Mouse (Mus musculus): ENCODE results near the gene Zc3h7b. TPM values are rescaled to one million over a fixed set of nuclear protein-coding genes. Genes with fewer than 3 reads are reported as not detected.

The Zc3h7b gene
- polyA plus RNA-seq, 1 experiment from 2014 or later, result 41.5 TPM

- no peak overlapping the region for H3K4me2 ChIP-seq
- 0 out of 2 replicates have a peak, but pooled peaks cover under 1% of the 10 kb centered on the region for H3K27me3 ChIP-seq
- H3K36me3 ChIP-seq (ENCODE audit: poor library complexity, severe bottlenecking), result peaks cover 14% of the 10 kb centered on the region; the same call in 1 of the 2 replicates
- H3K9me3 ChIP-seq (replicated peaks), result no peaks in the 10 kb centered on the region
- H3K9ac ChIP-seq, result no peak overlapping the region
- no peak overlapping the region for H3K27ac ChIP-seq
- H3K4me1 ChIP-seq, result peaks cover 14% of the 10 kb centered on the region
- no peak for ATAC-seq
- 85% methylated on average over 7 of the region's 7 CpGs for WGBS
- H3K4me3 ChIP-seq, result no peak overlapping the region
Measured at GRCm38 (mm10) chr15:81842275-81842674, 97.4 kb downstream of the Zc3h7b start.

- no peaks in the 10 kb centered on the region for H3K4me1 ChIP-seq
- no peak for ATAC-seq
- H3K36me3 ChIP-seq (ENCODE audit: poor library complexity, severe bottlenecking), result peaks cover 31% of the 10 kb centered on the region
- no peak overlapping the region for H3K9ac ChIP-seq
- no peak overlapping the region for H3K4me3 ChIP-seq
- H3K4me2 ChIP-seq, result no peak overlapping the region
- H3K27ac ChIP-seq, result no peak overlapping the region
- H3K27me3 ChIP-seq, result no peaks in the 10 kb centered on the region
- H3K9me3 ChIP-seq (replicated peaks), result no peaks in the 10 kb centered on the region
- WGBS, result 57% methylated on average over 5 of the region's 5 CpGs
Measured at GRCm38 (mm10) chr15:81845033-81845625, 100.3 kb downstream of the Zc3h7b start.

GRCm38 (mm10) chr15:81845724-81846123 is 100.9 kb downstream of the Zc3h7b start:
- Histone ChIP-seq H3K9me3 (replicated peaks) (no peaks in the 10 kb centered on the region), H3K4me1 (no peaks in the 10 kb centered on the region), H3K36me3 (ENCODE audit: poor library complexity, severe bottlenecking) (peaks cover 37% of the 10 kb centered on the region), H3K4me3 (no peak overlapping the region), H3K4me2 (no peak overlapping the region), H3K27me3 (no peaks in the 10 kb centered on the region), H3K27ac (no peak overlapping the region), H3K9ac (no peak overlapping the region)
- 41% methylated on average over 4 of the region's 4 CpGs for WGBS
- no peak for ATAC-seq

Other genes starting within 250 kb of the Zc3h7b start
- 19.9 and 20.7 TPM in 2 replicates for gene Ep300, start 159.7 kb upstream of the Zc3h7b start, polyA plus RNA-seq (2015; fragmentation: Nextera tagmentation; extraction: Ambion mirVana)
- gene L3mbtl2, start 81.2 kb upstream of the Zc3h7b start, polyA plus RNA-seq (2015; fragmentation: Nextera tagmentation; extraction: Ambion mirVana), result 30.9 and 33.8 TPM in 2 replicates
- gene Chadl, start 47.8 kb upstream of the Zc3h7b start, polyA plus RNA-seq (2015; fragmentation: Nextera tagmentation; extraction: Ambion mirVana), result 7.4 and 7.7 TPM in 2 replicates
- gene Rangap1, start 473 bp downstream of the Zc3h7b start, polyA plus RNA-seq (2015; fragmentation: Nextera tagmentation; extraction: Ambion mirVana), result 141 and 160 TPM in 2 replicates
- 24.2 and 24.9 TPM in 2 replicates for gene Tef, start 57.4 kb downstream of the Zc3h7b start, polyA plus RNA-seq (2015; fragmentation: Nextera tagmentation; extraction: Ambion mirVana)
- gene Tob2, start 113.7 kb downstream of the Zc3h7b start, polyA plus RNA-seq (2015; fragmentation: Nextera tagmentation; extraction: Ambion mirVana), result 19.1 and 21.7 TPM in 2 replicates
- gene Phf5a, start 126.9 kb downstream of the Zc3h7b start, polyA plus RNA-seq (2015; fragmentation: Nextera tagmentation; extraction: Ambion mirVana), result 159 and 177 TPM in 2 replicates
- gene Aco2, start 127.3 kb downstream of the Zc3h7b start, polyA plus RNA-seq (2015; fragmentation: Nextera tagmentation; extraction: Ambion mirVana), result 202 and 211 TPM in 2 replicates
- gene Polr3h, start 181.2 kb downstream of the Zc3h7b start, polyA plus RNA-seq (2015; fragmentation: Nextera tagmentation; extraction: Ambion mirVana), result 85.7 and 86.0 TPM in 2 replicates
- 60.6 and 74.9 TPM in 2 replicates for gene Csdc2, start 191.7 kb downstream of the Zc3h7b start, polyA plus RNA-seq (2015; fragmentation: Nextera tagmentation; extraction: Ambion mirVana)
- gene Pmm1, start 215.9 kb downstream of the Zc3h7b start, polyA plus RNA-seq (2015; fragmentation: Nextera tagmentation; extraction: Ambion mirVana), result 62.2 and 62.5 TPM in 2 replicates
- gene 1700029P11Rik, start 235.5 kb downstream of the Zc3h7b start, polyA plus RNA-seq (2015; fragmentation: Nextera tagmentation; extraction: Ambion mirVana), result not detected in 2 replicates
- gene Xrcc6, start 242.8 kb downstream of the Zc3h7b start, polyA plus RNA-seq (2015; fragmentation: Nextera tagmentation; extraction: Ambion mirVana), result 59.9 and 65.3 TPM in 2 replicates

All from forebrain, embryonic 13.5 days (tissue).